Mouse (Mus musculus) neural tube, embryonic 11.5 days (tissue): Measurements from ENCODE around the gene Ttc25. TPM values are rescaled to one million over a fixed set of nuclear protein-coding genes. Genes with fewer than 3 reads are reported as not detected.

Source experiments
- ATAC-seq: fragments of 200-750 bp; cut with Nextera tagmentation; 2 replicates; pipeline ENCODE4 v1.8.0; 2017; ENCODE audit warnings: moderate number of reproducible peaks, mild to moderate bottlenecking, moderate TSS enrichment, moderate library complexity; ENCODE audit not compliant: insufficient read depth, low FRiP score, low TSS enrichment
- DNase-seq: peaks from one replicate; pipeline ENCODE4 v3.0.0-alpha.2; 2015; ENCODE audit warnings: low spot score
- H3K27ac ChIP-seq: fragments of 300-500 bp; sonication (generic); 2 replicates; pipeline ENCODE4 v1.5.1; 2014; ENCODE audit warnings: low read depth, mild to moderate bottlenecking, low read length
- H3K27me3 ChIP-seq: fragments of 300-500 bp; sonication (generic); 2 replicates; pipeline ENCODE4 v1.6.1; 2014; ENCODE audit warnings: mild to moderate bottlenecking, low read length, mixed read lengths; ENCODE audit not compliant: control insufficient read depth, insufficient read depth
- H3K36me3 ChIP-seq: fragments of 300-500 bp; sonication (generic); 2 replicates; pipeline ENCODE4 v1.6.1; 2014; ENCODE audit warnings: mild to moderate bottlenecking, low read length, moderate library complexity, mixed read lengths; ENCODE audit not compliant: control insufficient read depth, insufficient read depth
- H3K4me1 ChIP-seq: fragments of 300-500 bp; sonication (generic); 2 replicates; pipeline ENCODE4 v1.6.1; 2014; ENCODE audit warnings: low read length, mixed read lengths; ENCODE audit not compliant: control insufficient read depth, insufficient read depth
- H3K4me2 ChIP-seq: fragments of 300-500 bp; sonication (generic); 2 replicates; pipeline ENCODE4 v1.6.1; 2014; ENCODE audit warnings: low read depth, mild to moderate bottlenecking, moderate library complexity
- H3K4me3 ChIP-seq: fragments of 300-500 bp; sonication (generic); 2 replicates; pipeline ENCODE4 v1.5.1; 2014; ENCODE audit warnings: low read depth, low read length
- H3K9ac ChIP-seq: fragments of 300-500 bp; sonication (generic); 2 replicates; pipeline ENCODE4 v1.6.1; 2014; ENCODE audit warnings: mild to moderate bottlenecking, low read length
- H3K9me3 ChIP-seq: fragments of 300-500 bp; sonication (generic); 2 replicates; pipeline ENCODE4 v1.6.1; 2016; ENCODE audit warnings: low read length; ENCODE audit not compliant: control insufficient read depth
- WGBS: fragments of 180-500 bp; shearing (Covaris S2); extraction: QIAGEN DNeasy Blood & Tissue Kit; methylation state at CpG from one replicate; pipeline ENCODE4 v1.1.7; 2014; 5-methylcytosine and 5-hydroxymethylcytosine counted together
- polyA plus RNA-seq: library from polyadenylated mRNA; unstranded; fragments of >200 nt; fragmentation: Nextera tagmentation; extraction: Ambion mirVana; gene quantifications from 2 replicates; pipeline ENCODE4 v1.2.1, GENCODE M21; 2014

Ttc25 gene
- polyA plus RNA-seq, 1 experiment from 2014 or later: 1.0 TPM

GRCm38 (mm10) chr11:100555583-100555982, 10.2 kb downstream of the Ttc25 start:
- DNase-seq (peak; percentile 63), ATAC-seq (no peak)
- Histone ChIP-seq H3K9ac (peak overlapping the region; percentile 24; the same call in 1 of the 2 replicates), H3K4me2 (0 out of 2 replicates have a peak overlapping the region, but pooled peaks have one; percentile 17), H3K4me3 (no peak overlapping the region), H3K9me3 (no peaks in the 10 kb centered on the region), H3K27ac (no peak overlapping the region), H3K27me3 (no peaks in the 10 kb centered on the region), H3K4me1 (no peaks in the 10 kb centered on the region), H3K36me3 (no peaks in the 10 kb centered on the region)
- WGBS: 15% methylated on average over 11 of the region's 11 CpGs

GRCm38 (mm10) chr11:100557563-100557962, 12.2 kb downstream of the Ttc25 start:
- Histone ChIP-seq H3K27ac (no peak overlapping the region), H3K9me3 (no peaks in the 10 kb centered on the region), H3K27me3 (no peaks in the 10 kb centered on the region), H3K4me1 (no peaks in the 10 kb centered on the region), H3K9ac (no peak overlapping the region), H3K4me3 (no peak overlapping the region), H3K36me3 (no peaks in the 10 kb centered on the region), H3K4me2 (no peak overlapping the region)
- 71% methylated on average over 3 of the region's 3 CpGs for WGBS
- DNase-seq: no peak
- no peak for ATAC-seq

- ATAC-seq: no peak
- no peaks in the 10 kb centered on the region for H3K27me3 ChIP-seq
- no peaks in the 10 kb centered on the region for H3K36me3 ChIP-seq
- H3K9ac ChIP-seq: no peak overlapping the region
- H3K4me2 ChIP-seq: no peak overlapping the region
- no peaks in the 10 kb centered on the region for H3K9me3 ChIP-seq
- no peak for DNase-seq
- 55% methylated on average over 7 of the region's 7 CpGs for WGBS
- no peak overlapping the region for H3K27ac ChIP-seq
- no peaks in the 10 kb centered on the region for H3K4me1 ChIP-seq
- no peak overlapping the region for H3K4me3 ChIP-seq
These were observed 14.1 kb downstream of the Ttc25 start for GRCm38 (mm10) chr11:100559476-100559875.

- H3K36me3 ChIP-seq: no peaks in the 10 kb centered on the region
- H3K9ac ChIP-seq: no peak overlapping the region
- DNase-seq: no peak
- no peak overlapping the region for H3K4me3 ChIP-seq
- 62% methylated on average over 5 of the region's 5 CpGs for WGBS
- no peaks in the 10 kb centered on the region for H3K9me3 ChIP-seq
- H3K27ac ChIP-seq: no peak overlapping the region
- ATAC-seq: no peak
- H3K4me1 ChIP-seq: no peaks in the 10 kb centered on the region
- no peaks in the 10 kb centered on the region for H3K27me3 ChIP-seq
- H3K4me2 ChIP-seq: no peak overlapping the region
These were observed 16.3 kb downstream of the Ttc25 start for GRCm38 (mm10) chr11:100561748-100562147.

GRCm38 (mm10) chr11:100564297-100564696, 18.9 kb downstream of the Ttc25 start:
- Histone ChIP-seq H3K4me2 (no peak overlapping the region), H3K27ac (no peak overlapping the region), H3K27me3 (no peaks in the 10 kb centered on the region), H3K4me1 (no peaks in the 10 kb centered on the region), H3K9me3 (no peaks in the 10 kb centered on the region), H3K36me3 (no peaks in the 10 kb centered on the region), H3K9ac (no peak overlapping the region), H3K4me3 (no peak overlapping the region)
- 89% methylated on average over 15 of the region's 15 CpGs for WGBS
- no peak for DNase-seq
- no peak for ATAC-seq

GRCm38 (mm10) chr11:100564703-100565102, 19.3 kb downstream of the Ttc25 start:
- Histone ChIP-seq H3K9me3 (no peaks in the 10 kb centered on the region), H3K27ac (no peak overlapping the region), H3K4me1 (no peaks in the 10 kb centered on the region), H3K9ac (no peak overlapping the region), H3K4me3 (no peak overlapping the region), H3K36me3 (no peaks in the 10 kb centered on the region), H3K27me3 (no peaks in the 10 kb centered on the region), H3K4me2 (no peak overlapping the region)
- WGBS: 85% methylated on average over 6 of the region's 6 CpGs
- DNase-seq: no peak
- ATAC-seq: no peak

- 87% methylated on average over 5 of the region's 5 CpGs for WGBS
- ATAC-seq: no peak
- Histone ChIP-seq H3K27me3 (no peaks in the 10 kb centered on the region), H3K4me1 (no peaks in the 10 kb centered on the region), H3K9me3 (no peaks in the 10 kb centered on the region), H3K9ac (no peak overlapping the region), H3K27ac (no peak overlapping the region), H3K4me3 (no peak overlapping the region), H3K36me3 (no peaks in the 10 kb centered on the region), H3K4me2 (no peak overlapping the region)
- no peak for DNase-seq
These were observed 21.8 kb downstream of the Ttc25 start for GRCm38 (mm10) chr11:100567229-100567628.

- H3K4me1 ChIP-seq: no peaks in the 10 kb centered on the region
- 63% methylated on average over 9 of the region's 9 CpGs for WGBS
- H3K36me3 ChIP-seq: no peaks in the 10 kb centered on the region
- DNase-seq: no peak
- no peak overlapping the region for H3K27ac ChIP-seq
- H3K9me3 ChIP-seq: no peaks in the 10 kb centered on the region
- no peak overlapping the region for H3K9ac ChIP-seq
- H3K27me3 ChIP-seq: no peaks in the 10 kb centered on the region
- no peak overlapping the region for H3K4me2 ChIP-seq
- H3K4me3 ChIP-seq: no peak overlapping the region
- ATAC-seq: no peak
These were observed 22.4 kb downstream of the Ttc25 start for GRCm38 (mm10) chr11:100567815-100568245.

GRCm38 (mm10) chr11:100568692-100569091, 23.3 kb downstream of the Ttc25 start:
- no peak for ATAC-seq
- DNase-seq: no peak
- H3K4me3 ChIP-seq: no peak overlapping the region

More at GRCm38 (mm10) chr11:100568692-100569091, 23.3 kb downstream of the Ttc25 start:
- no peaks in the 10 kb centered on the region for H3K9me3 ChIP-seq
- WGBS: 84% methylated on average over 8 of the region's 8 CpGs
- no peaks in the 10 kb centered on the region for H3K4me1 ChIP-seq
- no peaks in the 10 kb centered on the region for H3K27me3 ChIP-seq
- no peak overlapping the region for H3K27ac ChIP-seq
- no peaks in the 10 kb centered on the region for H3K36me3 ChIP-seq
- H3K4me2 ChIP-seq: no peak overlapping the region
- H3K9ac ChIP-seq: no peak overlapping the region
